Mouse (Mus musculus) frontal cortex, postnatal 14 days (tissue): Measurements from ENCODE around the gene Arhgap28.

ENCODE experiments used
- DNase-seq, 2 experiments: peaks; one replicate each; pipeline ENCODE4 v3.0.0; 2022; ENCODE audit warnings: low spot score in 2 of 2

The Arhgap28 gene

GRCm38 (mm10) chr17:67989716-67990115 lies 14.2 kb downstream of the Arhgap28 start:
- DNase-seq = no peak

- no peak for DNase-seq
These were observed 14.8 kb downstream of the Arhgap28 start for GRCm38 (mm10) chr17:67988920-67989621.

GRCm38 (mm10) chr17:67985532-67985931 lies 18.4 kb downstream of the Arhgap28 start:
- no peak for DNase-seq

- no peak for DNase-seq
These were observed 23.3 kb downstream of the Arhgap28 start for GRCm38 (mm10) chr17:67980573-67980972.

- DNase-seq = no peak
These were observed 24.7 kb downstream of the Arhgap28 start for GRCm38 (mm10) chr17:67979248-67979647.

- DNase-seq = no peak
These were observed 25.1 kb downstream of the Arhgap28 start for GRCm38 (mm10) chr17:67978786-67979185.

GRCm38 (mm10) chr17:67976465-67976864 lies 27.5 kb downstream of the Arhgap28 start:
- DNase-seq = no peak

GRCm38 (mm10) chr17:67976027-67976426 lies 27.9 kb downstream of the Arhgap28 start:
- DNase-seq = no peak

GRCm38 (mm10) chr17:67974679-67975078 lies 29.2 kb downstream of the Arhgap28 start:
- DNase-seq = no peak

- DNase-seq = no peak
These were observed 36.9 kb downstream of the Arhgap28 start for GRCm38 (mm10) chr17:67966853-67967540.

- DNase-seq = no peak
These were observed 41.1 kb downstream of the Arhgap28 start for GRCm38 (mm10) chr17:67962858-67963257.

- peak; percentile 7 to 11 for DNase-seq
These were observed 41.9 kb downstream of the Arhgap28 start for GRCm38 (mm10) chr17:67962020-67962419.

- DNase-seq = no peak
These were observed 45.0 kb downstream of the Arhgap28 start for GRCm38 (mm10) chr17:67958909-67959308.

- DNase-seq = no peak
These were observed 46.3 kb downstream of the Arhgap28 start for GRCm38 (mm10) chr17:67957603-67958002.

- no peak for DNase-seq
These were observed 47.8 kb downstream of the Arhgap28 start for GRCm38 (mm10) chr17:67955876-67956690.

GRCm38 (mm10) chr17:67954961-67955360 lies 49.0 kb downstream of the Arhgap28 start:
- no peak for DNase-seq

GRCm38 (mm10) chr17:67950523-67951213 lies 53.3 kb downstream of the Arhgap28 start:
- no peak for DNase-seq

GRCm38 (mm10) chr17:67948601-67949000 lies 55.3 kb downstream of the Arhgap28 start:
- DNase-seq = no peak

- DNase-seq = no peak
These were observed 58.5 kb downstream of the Arhgap28 start for GRCm38 (mm10) chr17:67945453-67945852.

- no peak for DNase-seq
These were observed 59.7 kb downstream of the Arhgap28 start for GRCm38 (mm10) chr17:67944256-67944655.

GRCm38 (mm10) chr17:67941026-67941425 lies 62.9 kb downstream of the Arhgap28 start:
- DNase-seq = no peak

- no peak for DNase-seq
These were observed 66.9 kb downstream of the Arhgap28 start for GRCm38 (mm10) chr17:67937050-67937449.
